Mouse (Mus musculus) midbrain, embryonic 14.5 days (tissue): Measurements from ENCODE around the gene Csmd2. TPM values are rescaled to one million over a fixed set of nuclear protein-coding genes. Genes with fewer than 3 reads are reported as not detected.

ENCODE experiments used
- ATAC-seq: fragments of 200-750 bp; cut with Nextera tagmentation; 2 replicates; pipeline ENCODE4 v1.8.0; 2017; ENCODE audit warnings: moderate number of reproducible peaks, moderate library complexity; ENCODE audit not compliant: low FRiP score, low TSS enrichment
- DNase-seq: peaks from one replicate; pipeline ENCODE4 v3.0.0-alpha.2; 2015
- H3K27ac ChIP-seq: fragments of 300-500 bp; sonication (generic); replicated peaks from 2 replicates; pipeline ENCODE4 v1.5.1; 2014; ENCODE audit warnings: mild to moderate bottlenecking, low read depth, low read length, moderate library complexity
- H3K27me3 ChIP-seq: fragments of 300-500 bp; sonication (generic); 2 replicates; pipeline ENCODE4 v1.6.1; 2014; ENCODE audit warnings: low read length, control low read depth, mixed read lengths; ENCODE audit not compliant: control insufficient read depth, insufficient read depth
- H3K36me3 ChIP-seq: fragments of 300-500 bp; sonication (generic); 2 replicates; pipeline ENCODE4 v1.6.1; 2014; ENCODE audit warnings: low read length, control low read depth; ENCODE audit not compliant: control insufficient read depth, insufficient read depth
- H3K4me1 ChIP-seq: fragments of 300-500 bp; sonication (generic); 2 replicates; pipeline ENCODE4 v1.6.1; 2014; ENCODE audit warnings: mild to moderate bottlenecking, antibody characterized with exemption, low read length, control low read depth; ENCODE audit not compliant: control insufficient read depth, insufficient read depth
- H3K4me2 ChIP-seq: fragments of 300-500 bp; sonication (generic); 2 replicates; pipeline ENCODE4 v1.6.1; 2014; ENCODE audit warnings: mild to moderate bottlenecking, low read length, moderate library complexity
- H3K4me3 ChIP-seq: fragments of 300-500 bp; sonication (generic); replicated peaks from 2 replicates; pipeline ENCODE4 v1.5.1; 2014; ENCODE audit warnings: low read depth, low read length
- H3K9ac ChIP-seq: fragments of 300-500 bp; sonication (generic); replicated peaks from 2 replicates; pipeline ENCODE4 v1.6.1; 2014; ENCODE audit warnings: mild to moderate bottlenecking, low read length, moderate library complexity
- H3K9me3 ChIP-seq: fragments of 300-500 bp; sonication (generic); 2 replicates; pipeline ENCODE4 v1.6.1; 2016; ENCODE audit warnings: low read length, control low read depth, mixed read lengths; ENCODE audit not compliant: control insufficient read depth
- WGBS: fragments of 180-500 bp; shearing (Covaris S2); extraction: QIAGEN DNeasy Blood & Tissue Kit; methylation state at CpG from one replicate; pipeline ENCODE4 v1.1.7; 2014; 5-methylcytosine and 5-hydroxymethylcytosine counted together
- polyA plus RNA-seq: library from polyadenylated mRNA; unstranded; fragments of >200 nt; fragmentation: Nextera tagmentation; extraction: Ambion mirVana; gene quantifications from 2 replicates; pipeline ENCODE4 v1.2.1, GENCODE M21; 2014

Gene Csmd2
- polyA plus RNA-seq, 1 experiment from 2014 or later, result 9.8 TPM

DNA sequence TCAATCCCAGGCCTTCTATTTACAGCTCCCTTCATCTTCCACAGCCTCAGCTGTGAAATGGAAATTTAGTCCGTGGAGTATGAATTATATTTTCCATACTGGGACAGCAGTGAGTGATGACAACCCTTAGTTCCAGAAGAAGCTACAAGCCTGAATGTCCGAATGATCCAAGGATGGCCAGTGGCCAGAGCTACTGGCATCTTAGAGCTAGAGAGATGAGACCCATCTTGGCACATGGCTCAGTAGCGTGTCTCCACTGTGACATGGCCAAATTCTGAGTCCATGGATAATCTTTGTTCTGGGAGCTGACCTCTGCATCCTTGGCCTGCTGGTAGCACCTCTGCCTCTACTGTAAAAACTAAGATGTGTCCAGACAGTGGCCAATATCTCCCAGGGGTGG lies 96.8 kb downstream of the Csmd2 start:
- Histone ChIP-seq H3K9me3 (no peaks in the 10 kb centered on the region), H3K9ac (no peak overlapping the region), H3K27me3 (no peaks in the 10 kb centered on the region), H3K27ac (no peak overlapping the region), H3K4me1 (0 out of 2 replicates have a peak, but pooled peaks cover 3% of the 10 kb centered on the region), H3K4me3 (no peak overlapping the region), H3K36me3 (no peaks in the 10 kb centered on the region), H3K4me2 (no peak overlapping the region)
- ATAC-seq (no peak), DNase-seq (no peak)
- 90% methylated on average over 3 of the region's 3 CpGs for WGBS

DNA sequence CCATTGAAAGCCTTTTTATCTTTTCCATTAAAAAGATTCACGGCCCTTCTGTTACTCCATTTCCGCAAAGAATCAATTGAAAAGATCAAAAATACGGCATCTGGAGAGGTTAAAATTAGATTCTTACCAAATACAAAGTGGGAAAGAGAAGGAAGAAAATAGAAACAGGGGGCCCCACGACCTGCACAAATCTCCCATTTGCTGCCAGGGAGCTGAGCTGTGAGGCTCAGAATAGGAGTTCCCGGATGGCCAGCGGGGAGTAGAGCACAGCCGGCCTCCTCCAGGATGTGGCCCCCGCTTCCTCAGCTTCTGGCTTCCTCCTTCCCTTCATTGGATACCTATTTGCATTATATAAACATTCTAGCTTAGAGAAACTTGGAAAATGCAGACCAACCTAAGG lies 97.4 kb downstream of the Csmd2 start:
- DNase-seq, result no peak
- H3K27ac ChIP-seq, result no peak overlapping the region
- no peak overlapping the region for H3K9ac ChIP-seq
- H3K9me3 ChIP-seq, result no peaks in the 10 kb centered on the region
- no peak overlapping the region for H3K4me2 ChIP-seq
- H3K4me1 ChIP-seq, result 0 out of 2 replicates have a peak, but pooled peaks cover 3% of the 10 kb centered on the region
- H3K4me3 ChIP-seq, result no peak overlapping the region
- no peaks in the 10 kb centered on the region for H3K27me3 ChIP-seq
- no peak for ATAC-seq
- no peaks in the 10 kb centered on the region for H3K36me3 ChIP-seq
- 76% methylated on average over 8 of the region's 8 CpGs for WGBS

GRCm38 (mm10) chr4:128087147-128087606 lies 99.5 kb downstream of the Csmd2 start:
- 87% methylated on average over 5 of the region's 5 CpGs for WGBS
- Histone ChIP-seq H3K9me3 (no peaks in the 10 kb centered on the region), H3K4me2 (no peak overlapping the region), H3K36me3 (no peaks in the 10 kb centered on the region), H3K27me3 (no peaks in the 10 kb centered on the region), H3K27ac (0 out of 2 replicates have a peak overlapping the region, but pooled peaks have one; percentile 26), H3K9ac (no peak overlapping the region), H3K4me1 (0 out of 2 replicates have a peak, but pooled peaks cover 3% of the 10 kb centered on the region), H3K4me3 (no peak overlapping the region)
- no peak for ATAC-seq
- no peak for DNase-seq

GRCm38 (mm10) chr4:128087704-128088103 lies 100.0 kb downstream of the Csmd2 start:
- no peak for ATAC-seq
- Histone ChIP-seq H3K36me3 (no peaks in the 10 kb centered on the region), H3K4me1 (0 out of 2 replicates have a peak, but pooled peaks cover 3% of the 10 kb centered on the region), H3K9me3 (no peaks in the 10 kb centered on the region), H3K27ac (0 out of 2 replicates have a peak overlapping the region, but pooled peaks have one; percentile 45), H3K9ac (no peak overlapping the region), H3K4me3 (no peak overlapping the region), H3K4me2 (no peak overlapping the region), H3K27me3 (no peaks in the 10 kb centered on the region)
- WGBS, result 43% methylated on average over 3 of the region's 3 CpGs
- DNase-seq, result no peak

- Histone ChIP-seq H3K4me1 (0 out of 2 replicates have a peak, but pooled peaks cover 3% of the 10 kb centered on the region), H3K27ac (no peak overlapping the region)
Observed at GRCm38 (mm10) chr4:128088264-128088663, 100.6 kb downstream of the Csmd2 start.

GRCm38 (mm10) chr4:128091938-128092337 lies 104.3 kb downstream of the Csmd2 start:
- Histone ChIP-seq H3K4me3 (no peak overlapping the region), H3K27ac (no peak overlapping the region), H3K9me3 (no peaks in the 10 kb centered on the region), H3K36me3 (no peaks in the 10 kb centered on the region), H3K4me1 (0 out of 2 replicates have a peak, but pooled peaks cover 3% of the 10 kb centered on the region), H3K27me3 (no peaks in the 10 kb centered on the region), H3K9ac (no peak overlapping the region), H3K4me2 (no peak overlapping the region)
- 73% methylated on average over 3 of the region's 3 CpGs for WGBS
- no peak for ATAC-seq
- no peak for DNase-seq

More at GRCm38 (mm10) chr4:128088264-128088663, 100.6 kb downstream of the Csmd2 start:
- DNase-seq (no peak), ATAC-seq (no peak)
- no peaks in the 10 kb centered on the region for H3K9me3 ChIP-seq
- H3K9ac ChIP-seq, result no peak overlapping the region
- H3K4me3 ChIP-seq, result no peak overlapping the region
- H3K4me2 ChIP-seq, result no peak overlapping the region
- no peaks in the 10 kb centered on the region for H3K27me3 ChIP-seq
- 47% methylated on average over 3 of the region's 3 CpGs for WGBS
- H3K36me3 ChIP-seq, result no peaks in the 10 kb centered on the region

DNA sequence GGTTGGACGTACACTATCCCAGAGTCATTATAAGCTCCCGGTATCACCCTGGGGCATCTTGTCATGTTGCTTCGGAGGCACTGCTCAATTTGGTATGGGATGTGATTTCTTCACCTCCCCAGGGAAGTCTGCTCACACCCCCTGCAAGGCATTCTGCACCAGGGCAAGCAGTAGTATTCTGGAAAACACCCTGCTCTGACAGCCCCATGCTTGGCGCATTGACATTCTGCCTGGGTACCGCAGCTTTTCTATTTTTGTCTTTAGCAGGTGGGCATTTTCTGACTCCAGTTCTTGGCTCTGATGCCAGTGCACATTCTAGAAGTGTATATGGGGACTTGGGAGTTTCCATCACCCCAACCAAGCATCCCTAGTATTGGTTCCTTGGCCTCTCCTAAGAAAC lies 111.9 kb downstream of the Csmd2 start:
- DNase-seq (no peak), ATAC-seq (no peak)
- no peak overlapping the region for H3K4me2 ChIP-seq
- H3K4me1 ChIP-seq, result peaks cover 20% of the 10 kb centered on the region
- H3K9ac ChIP-seq, result no peak overlapping the region
- H3K36me3 ChIP-seq, result no peaks in the 10 kb centered on the region
- no peaks in the 10 kb centered on the region for H3K27me3 ChIP-seq
- H3K4me3 ChIP-seq, result no peak overlapping the region
- 68% methylated on average over 5 of the region's 5 CpGs for WGBS
- H3K27ac ChIP-seq, result peak overlapping the region; percentile 32; the same call in 1 of the 2 replicates
- H3K9me3 ChIP-seq, result no peaks in the 10 kb centered on the region

- Histone ChIP-seq H3K4me1 (peaks cover 20% of the 10 kb centered on the region), H3K4me2 (no peak overlapping the region), H3K9ac (no peak overlapping the region), H3K27me3 (no peaks in the 10 kb centered on the region), H3K36me3 (no peaks in the 10 kb centered on the region), H3K27ac (no peak overlapping the region), H3K9me3 (no peaks in the 10 kb centered on the region), H3K4me3 (no peak overlapping the region)
- WGBS, result 11% methylated on average over 5 of the region's 5 CpGs
- ATAC-seq (no peak), DNase-seq (peak; percentile 47)
Observed at GRCm38 (mm10) chr4:128100541-128100940, 112.9 kb downstream of the Csmd2 start.

GRCm38 (mm10) chr4:128116331-128116730 lies 128.7 kb downstream of the Csmd2 start:
- DNase-seq, result peak; percentile 46
- H3K9ac ChIP-seq, result no peak overlapping the region
- H3K36me3 ChIP-seq, result no peaks in the 10 kb centered on the region
- no peak overlapping the region for H3K27ac ChIP-seq
- no peak overlapping the region for H3K4me3 ChIP-seq
- no peaks in the 10 kb centered on the region for H3K9me3 ChIP-seq
- no peak overlapping the region for H3K4me2 ChIP-seq
- WGBS, result 68% methylated on average over 7 of the region's 7 CpGs
- no peaks in the 10 kb centered on the region for H3K4me1 ChIP-seq
- ATAC-seq, result no peak
- no peaks in the 10 kb centered on the region for H3K27me3 ChIP-seq
